Mouse (Mus musculus) heart, embryonic 16.5 days (tissue): ENCODE results near the gene Ano6. TPM values are rescaled to one million over a fixed set of nuclear protein-coding genes. Genes with fewer than 3 reads are reported as not detected.
"Not testable (repeated sequence)": the region's sequence is repeated elsewhere in the genome, so short reads cannot be mapped to it uniquely, and the experiment has no call there.

Source experiments
- ATAC-seq: fragments of 200-750 bp; cut with Nextera tagmentation; replicated peaks from 2 replicates; pipeline ENCODE4 v1.8.0; 2017; ENCODE audit warnings: moderate number of reproducible peaks; ENCODE audit not compliant: insufficient read depth, low FRiP score; ENCODE audit errors: extremely low read depth
- H3K27ac ChIP-seq: fragments of 300-500 bp; sonication (generic); 2 replicates; pipeline ENCODE4 v1.5.1; 2014; ENCODE audit warnings: mild to moderate bottlenecking, low read length, control low read depth, moderate library complexity
- H3K27me3 ChIP-seq: fragments of 300-500 bp; sonication (generic); 2 replicates; pipeline ENCODE4 v1.6.1; 2014; ENCODE audit warnings: low read length, mixed read lengths; ENCODE audit not compliant: control insufficient read depth, insufficient read depth
- H3K36me3 ChIP-seq: fragments of 300-500 bp; sonication (generic); 2 replicates; pipeline ENCODE4 v1.6.1; 2014; ENCODE audit not compliant: control insufficient read depth, insufficient read depth
- H3K4me1 ChIP-seq: fragments of 300-500 bp; sonication (generic); 2 replicates; pipeline ENCODE4 v1.6.1; 2014; ENCODE audit warnings: low read length, mixed read lengths; ENCODE audit not compliant: control insufficient read depth, insufficient read depth
- H3K4me2 ChIP-seq: fragments of 300-500 bp; sonication (generic); 2 replicates; pipeline ENCODE4 v1.6.1; 2014; ENCODE audit warnings: low read depth, mild to moderate bottlenecking, control low read depth, low read length
- H3K4me3 ChIP-seq: fragments of 300-500 bp; sonication (generic); 2 replicates; pipeline ENCODE4 v1.5.1; 2014; ENCODE audit warnings: mild to moderate bottlenecking, control low read depth, low read length
- H3K9ac ChIP-seq: fragments of 300-500 bp; sonication (generic); 2 replicates; pipeline ENCODE4 v1.6.1; 2014; ENCODE audit warnings: low read length, control low read depth
- H3K9me3 ChIP-seq: fragments of 300-500 bp; sonication (generic); replicated peaks from 2 replicates; pipeline ENCODE4 v1.6.1; 2016; ENCODE audit warnings: low read length; ENCODE audit not compliant: control insufficient read depth
- WGBS: fragments of 180-500 bp; shearing (Covaris S2); extraction: QIAGEN DNeasy Blood & Tissue Kit; methylation state at CpG from one replicate; pipeline ENCODE4 v1.1.7; 2014; 5-methylcytosine and 5-hydroxymethylcytosine counted together
- polyA plus RNA-seq: library from polyadenylated mRNA; unstranded; fragments of >200 nt; fragmentation: Nextera tagmentation; extraction: Ambion mirVana; gene quantifications from 2 replicates; pipeline ENCODE4 v1.2.1, GENCODE M21; 2015

Gene Ano6
- polyA plus RNA-seq, 1 experiment from 2014 or later = 34.4 TPM

DNA sequence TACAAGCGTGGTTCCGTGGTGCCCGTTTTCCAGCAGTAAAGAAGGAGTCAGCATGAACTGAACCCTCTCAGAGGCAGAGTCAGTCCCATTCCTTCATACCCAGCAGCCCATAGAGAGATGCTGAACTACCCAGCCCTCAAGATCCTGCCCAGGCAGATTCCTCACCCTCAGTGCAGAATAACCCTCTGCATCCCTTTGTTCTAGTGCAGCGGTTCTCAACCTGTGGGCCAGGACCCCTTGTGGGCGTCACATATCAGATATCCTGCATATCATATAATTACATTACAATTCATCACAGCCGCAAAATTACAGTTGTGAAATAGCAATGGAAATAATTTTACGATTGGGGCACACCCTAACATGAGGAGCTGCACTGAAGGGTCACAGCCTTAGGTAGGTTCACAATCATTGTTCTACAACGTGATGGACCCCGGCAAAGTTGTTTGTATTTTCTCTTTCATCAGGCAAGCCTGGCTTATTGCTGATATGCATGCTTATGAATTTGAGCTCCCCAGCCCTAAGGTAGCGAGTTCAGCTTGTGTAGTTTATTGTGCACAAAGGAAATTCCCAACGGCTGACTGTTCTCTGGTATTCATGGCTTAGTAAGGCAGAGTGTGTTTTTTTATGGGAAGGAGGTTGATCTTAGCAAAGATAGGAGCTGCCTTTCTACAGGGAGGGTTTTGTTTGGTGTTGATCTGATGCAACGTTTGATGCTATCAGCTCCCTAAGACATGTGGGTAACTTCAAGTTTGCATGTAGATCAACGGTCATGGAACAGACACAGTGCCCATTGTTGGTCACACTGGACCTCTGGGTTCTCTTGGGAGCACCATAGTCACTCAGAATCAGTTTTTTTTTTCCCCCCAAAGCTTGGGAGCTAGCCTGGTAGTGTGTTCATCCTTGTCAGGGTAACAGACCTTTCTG is 33.0 kb downstream of the Ano6 start:
- no peak overlapping the region for H3K9ac ChIP-seq
- H3K27ac ChIP-seq = no peak overlapping the region
- 0 out of 2 replicates have a peak, but pooled peaks cover 4% of the 10 kb centered on the region for H3K36me3 ChIP-seq
- 80% methylated on average over 13 of the region's 13 CpGs for WGBS
- H3K9me3 ChIP-seq = no peaks in the 10 kb centered on the region
- no peaks in the 10 kb centered on the region for H3K27me3 ChIP-seq
- H3K4me3 ChIP-seq = no peak overlapping the region
- peaks cover 22% of the 10 kb centered on the region for H3K4me1 ChIP-seq
- no peak for ATAC-seq
- no peak overlapping the region for H3K4me2 ChIP-seq

- WGBS = 65% methylated on average over 13 of the region's 13 CpGs
- H3K4me3 ChIP-seq = no peak overlapping the region
- no peak overlapping the region for H3K4me2 ChIP-seq
- H3K27ac ChIP-seq = no peak overlapping the region
- H3K27me3 ChIP-seq = no peaks in the 10 kb centered on the region
- no peak for ATAC-seq
- no peak overlapping the region for H3K9ac ChIP-seq
- 0 out of 2 replicates have a peak, but pooled peaks cover 4% of the 10 kb centered on the region for H3K36me3 ChIP-seq
- H3K4me1 ChIP-seq = peaks cover 41% of the 10 kb centered on the region
- H3K9me3 ChIP-seq = no peaks in the 10 kb centered on the region
These were observed 35.9 kb downstream of the Ano6 start for GRCm38 (mm10) chr15:95826516-95826915.

DNA sequence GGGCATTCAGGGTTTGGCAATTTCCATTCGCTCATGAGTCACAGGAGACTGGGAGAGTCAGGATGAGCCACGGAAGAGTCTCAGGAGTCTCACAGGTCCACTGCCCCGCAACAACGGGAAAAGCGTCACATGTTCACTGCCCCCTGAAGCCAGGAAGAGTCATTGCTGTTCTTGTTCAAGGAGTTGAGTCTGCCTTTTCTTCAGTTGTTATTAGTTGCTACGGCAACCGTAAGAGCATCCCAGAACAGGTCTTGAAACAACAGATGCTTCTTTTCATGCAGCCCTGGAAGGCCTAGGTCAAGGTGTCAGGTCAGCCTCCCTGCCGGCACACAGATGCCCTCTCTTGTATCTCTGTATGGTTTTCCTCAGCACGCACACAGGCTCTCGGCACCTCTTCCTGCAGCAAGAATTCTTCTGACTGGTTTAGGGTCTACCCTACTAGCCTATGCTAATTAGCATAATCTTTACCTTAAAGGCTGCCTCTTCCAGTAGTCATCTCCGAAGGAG is 36.9 kb downstream of the Ano6 start:
- H3K4me2 ChIP-seq = no peak overlapping the region
- no peak overlapping the region for H3K4me3 ChIP-seq
- peak overlapping the region; percentile 44; the same call in 1 of the 2 replicates for H3K27ac ChIP-seq
- ATAC-seq = no peak
- no peaks in the 10 kb centered on the region for H3K9me3 ChIP-seq
- WGBS = 49% methylated on average over 11 of the region's 11 CpGs
- 0 out of 2 replicates have a peak, but pooled peaks cover 4% of the 10 kb centered on the region for H3K36me3 ChIP-seq
- no peaks in the 10 kb centered on the region for H3K27me3 ChIP-seq
- H3K4me1 ChIP-seq = peaks cover 41% of the 10 kb centered on the region
- no peak overlapping the region for H3K9ac ChIP-seq

- H3K27ac ChIP-seq = peak overlapping the region; percentile 44
- H3K4me3 ChIP-seq, H3K27me3 ChIP-seq, H3K9ac ChIP-seq, H3K9me3 ChIP-seq, H3K4me2 ChIP-seq, ATAC-seq, H3K36me3 ChIP-seq: not testable (repeated sequence)
- WGBS = 55% methylated on average over 8 of the region's 8 CpGs
- H3K4me1 ChIP-seq = peaks cover 41% of the 10 kb centered on the region
These were observed 37.5 kb downstream of the Ano6 start for GRCm38 (mm10) chr15:95828018-95828646.

DNA sequence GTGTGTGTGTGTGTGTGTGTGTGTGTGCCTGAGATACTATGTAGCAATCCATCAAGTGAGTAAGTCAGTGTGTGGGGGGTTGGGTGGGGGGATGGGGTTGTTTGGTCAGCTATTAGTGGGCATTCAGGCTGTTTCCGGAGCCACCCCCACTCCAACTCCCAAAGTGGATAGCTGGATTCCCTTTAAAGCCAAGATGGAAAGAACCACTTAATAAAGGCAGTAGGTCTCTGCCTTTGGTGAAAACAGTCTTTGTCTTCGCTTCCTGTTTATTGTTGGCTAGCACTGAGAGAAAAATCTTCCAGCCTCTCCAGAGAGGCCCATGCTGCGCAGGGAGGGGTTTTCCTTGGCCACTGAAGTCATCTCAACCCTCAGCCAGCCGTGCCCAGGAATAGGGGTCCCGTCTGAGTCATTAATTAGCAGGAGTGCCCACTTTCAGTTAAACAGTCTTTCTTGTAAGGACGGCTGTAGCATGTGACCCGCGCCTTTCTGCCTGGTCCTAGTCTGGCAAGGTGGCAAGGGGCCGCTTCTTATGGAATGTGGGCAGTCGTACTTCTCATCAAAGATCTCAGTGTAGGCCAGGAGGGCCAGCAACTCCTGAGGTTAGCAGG is 38.1 kb downstream of the Ano6 start:
- peak; percentile 30 for ATAC-seq
- no peak overlapping the region for H3K9ac ChIP-seq
- H3K4me3 ChIP-seq = no peak overlapping the region
- 45% methylated on average over 10 of the region's 10 CpGs for WGBS
- 0 out of 2 replicates have a peak, but pooled peaks cover 4% of the 10 kb centered on the region for H3K36me3 ChIP-seq
- peak overlapping the region; percentile 17 for H3K4me2 ChIP-seq
- no peaks in the 10 kb centered on the region for H3K27me3 ChIP-seq
- H3K9me3 ChIP-seq = no peaks in the 10 kb centered on the region
- H3K27ac ChIP-seq = peak overlapping the region; percentile 53
- peaks cover 41% of the 10 kb centered on the region for H3K4me1 ChIP-seq

DNA sequence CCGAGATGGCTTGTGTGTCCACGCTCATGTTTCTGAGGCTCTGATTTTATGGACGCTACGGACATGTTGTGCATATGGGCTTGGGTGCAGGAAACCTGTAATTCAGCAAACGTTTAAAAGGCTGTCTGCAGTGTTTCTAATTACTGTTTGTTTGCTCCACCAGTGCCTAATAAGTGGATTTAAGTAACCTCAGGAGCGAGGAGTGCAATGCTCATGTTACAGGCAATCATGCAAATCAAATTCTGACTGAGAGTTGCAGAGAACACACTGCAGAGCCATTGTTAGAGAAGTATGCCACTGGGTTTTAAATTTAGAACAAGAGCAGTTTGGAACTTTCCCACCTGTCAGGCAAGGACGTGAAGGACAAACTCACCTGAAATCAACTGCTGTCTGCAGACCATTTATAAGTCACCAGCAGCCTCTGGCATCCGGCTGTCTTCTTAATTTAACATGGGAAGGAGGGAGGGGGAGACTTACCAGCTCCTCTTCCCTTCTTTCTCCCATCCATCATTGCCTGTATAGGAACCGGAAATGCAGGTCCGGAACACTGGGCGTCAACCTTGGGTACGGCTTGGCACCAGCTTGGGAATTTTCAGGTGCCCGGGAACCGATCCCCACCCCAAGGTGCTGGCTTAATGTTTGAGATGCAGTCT is 39.0 kb downstream of the Ano6 start:
- H3K36me3 ChIP-seq = 0 out of 2 replicates have a peak, but pooled peaks cover 4% of the 10 kb centered on the region
- H3K27ac ChIP-seq = peak overlapping the region; percentile 53
- 67% methylated on average over 14 of the region's 14 CpGs for WGBS
- H3K27me3 ChIP-seq = no peaks in the 10 kb centered on the region
- no peak overlapping the region for H3K4me2 ChIP-seq
- H3K4me1 ChIP-seq = peaks cover 40% of the 10 kb centered on the region
- no peak for ATAC-seq
- no peak overlapping the region for H3K9ac ChIP-seq
- H3K9me3 ChIP-seq = no peaks in the 10 kb centered on the region
- H3K4me3 ChIP-seq = no peak overlapping the region

- no peak overlapping the region for H3K4me2 ChIP-seq
- peak overlapping the region; percentile 53 for H3K27ac ChIP-seq
- H3K9ac ChIP-seq = no peak overlapping the region
- WGBS = 71% methylated on average over 12 of the region's 12 CpGs
- H3K4me1 ChIP-seq = peaks cover 39% of the 10 kb centered on the region
- H3K9me3 ChIP-seq = no peaks in the 10 kb centered on the region
- 0 out of 2 replicates have a peak, but pooled peaks cover 1% of the 10 kb centered on the region for H3K36me3 ChIP-seq
- no peaks in the 10 kb centered on the region for H3K27me3 ChIP-seq
- ATAC-seq = no peak
- H3K4me3 ChIP-seq = no peak overlapping the region
These were observed 39.5 kb downstream of the Ano6 start for GRCm38 (mm10) chr15:95830206-95830560.

DNA sequence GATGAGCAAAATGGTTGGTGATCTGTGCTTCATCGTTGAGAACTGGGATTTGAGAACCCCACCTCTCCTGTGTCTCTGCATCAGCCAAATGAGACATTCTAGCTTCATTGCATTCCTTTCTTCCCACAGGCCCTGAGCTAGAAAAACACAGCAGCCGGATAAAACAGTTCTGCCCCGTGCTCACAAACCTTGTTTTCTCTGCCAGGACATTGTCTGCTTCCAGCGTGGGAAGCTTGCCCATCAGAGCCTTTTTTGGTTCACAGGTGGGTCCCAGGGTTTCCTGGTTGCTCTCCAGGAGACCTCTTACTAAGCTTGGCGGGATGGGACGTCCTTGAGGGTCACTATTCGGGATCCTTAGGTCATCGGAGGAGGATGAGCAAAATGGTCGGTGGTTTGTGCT is 42.6 kb downstream of the Ano6 start:
- H3K36me3 ChIP-seq = no peaks in the 10 kb centered on the region
- no peak overlapping the region for H3K9ac ChIP-seq
- ATAC-seq = no peak
- H3K27me3 ChIP-seq = no peaks in the 10 kb centered on the region
- H3K4me3 ChIP-seq = no peak overlapping the region
- no peak overlapping the region for H3K4me2 ChIP-seq
- no peaks in the 10 kb centered on the region for H3K9me3 ChIP-seq
- WGBS = 75% methylated on average over 9 of the region's 9 CpGs
- H3K27ac ChIP-seq = no peak overlapping the region
- peaks cover 47% of the 10 kb centered on the region for H3K4me1 ChIP-seq
